Mouse (Mus musculus) stomach, embryonic 16.5 days (tissue): ENCODE measurements around the gene Ttll12. TPM values are rescaled to one million over a fixed set of nuclear protein-coding genes. Genes with fewer than 3 reads are reported as not detected.

Source experiments
- ATAC-seq: fragments of 200-750 bp; cut with Nextera tagmentation; 2 replicates; pipeline ENCODE4 v1.8.0; 2017; ENCODE audit warnings: moderate number of reproducible peaks, moderate TSS enrichment; ENCODE audit not compliant: insufficient read depth, low FRiP score
- H3K27ac ChIP-seq: fragments of 300-500 bp; sonication (generic); 2 replicates; pipeline ENCODE4 v1.5.1; 2014; ENCODE audit warnings: low read length
- H3K27me3 ChIP-seq: fragments of 300-500 bp; sonication (generic); 2 replicates; pipeline ENCODE4 v1.6.1; 2014; ENCODE audit warnings: low read length, control low read depth, mixed read lengths; ENCODE audit not compliant: control insufficient read depth, insufficient read depth
- H3K36me3 ChIP-seq: fragments of 300-500 bp; sonication (generic); 2 replicates; pipeline ENCODE4 v1.6.1; 2014; ENCODE audit warnings: low read length; ENCODE audit not compliant: control insufficient read depth, insufficient read depth
- H3K4me1 ChIP-seq: fragments of 300-500 bp; sonication (generic); 2 replicates; pipeline ENCODE4 v1.6.1; 2014; ENCODE audit warnings: low read length, control low read depth, mixed read lengths; ENCODE audit not compliant: control insufficient read depth, insufficient read depth
- H3K4me2 ChIP-seq: fragments of 300-500 bp; sonication (generic); 2 replicates; pipeline ENCODE4 v1.6.1; 2014; ENCODE audit warnings: low read depth, low read length, mixed read lengths
- H3K4me3 ChIP-seq: fragments of 300-500 bp; sonication (generic); replicated peaks from 2 replicates; pipeline ENCODE4 v1.5.1; 2014; ENCODE audit warnings: mild to moderate bottlenecking, low read length
- H3K9ac ChIP-seq: fragments of 300-500 bp; sonication (generic); 2 replicates; pipeline ENCODE4 v1.6.1; 2014; ENCODE audit warnings: low read length
- H3K9me3 ChIP-seq: fragments of 300-500 bp; sonication (generic); replicated peaks from 2 replicates; pipeline ENCODE4 v1.6.1; 2016; ENCODE audit warnings: low read length, control low read depth; ENCODE audit not compliant: control insufficient read depth
- WGBS: fragments of 180-500 bp; shearing (Covaris S2); extraction: QIAGEN DNeasy Blood & Tissue Kit; methylation state at CpG from one replicate; pipeline ENCODE4 v1.1.7; 2014; 5-methylcytosine and 5-hydroxymethylcytosine counted together
- polyA plus RNA-seq: library from polyadenylated mRNA; unstranded; fragments of >200 nt; fragmentation: Nextera tagmentation; extraction: Ambion mirVana; gene quantifications from 2 replicates; pipeline ENCODE4 v1.2.1, GENCODE M21; 2015

Gene Ttll12
- polyA plus RNA-seq, 1 experiment from 2014 or later: 32.2 TPM

DNA sequence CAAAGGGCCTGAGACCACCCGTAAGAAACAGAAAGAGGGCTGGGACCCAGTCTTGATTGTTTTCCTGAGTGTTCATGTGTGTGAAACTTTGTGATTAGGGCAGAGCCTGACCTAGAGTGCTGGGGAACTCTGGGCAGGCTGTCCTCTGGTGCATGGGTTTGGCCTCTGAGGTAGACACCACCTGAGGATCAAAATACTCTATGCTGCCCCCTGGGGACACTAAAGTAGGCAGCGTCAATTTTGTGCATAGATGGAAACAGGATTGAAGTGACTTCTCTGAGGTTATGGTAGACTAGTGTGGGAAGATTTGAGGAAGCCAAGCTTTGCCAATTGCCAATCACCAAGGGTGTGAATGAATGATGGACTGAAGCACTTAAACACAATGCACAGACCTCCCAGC, 24.3 kb downstream of the Ttll12 start:
- Histone ChIP-seq H3K4me3 (no peak overlapping the region), H3K4me2 (no peak overlapping the region), H3K36me3 (no peaks in the 10 kb centered on the region; the same call in 1 of the 2 replicates), H3K9ac (no peak overlapping the region), H3K4me1 (no peaks in the 10 kb centered on the region), H3K9me3 (no peaks in the 10 kb centered on the region), H3K27me3 (no peaks in the 10 kb centered on the region), H3K27ac (no peak overlapping the region)
- no peak for ATAC-seq
- WGBS: 69% methylated on average over 2 of the region's 2 CpGs

DNA sequence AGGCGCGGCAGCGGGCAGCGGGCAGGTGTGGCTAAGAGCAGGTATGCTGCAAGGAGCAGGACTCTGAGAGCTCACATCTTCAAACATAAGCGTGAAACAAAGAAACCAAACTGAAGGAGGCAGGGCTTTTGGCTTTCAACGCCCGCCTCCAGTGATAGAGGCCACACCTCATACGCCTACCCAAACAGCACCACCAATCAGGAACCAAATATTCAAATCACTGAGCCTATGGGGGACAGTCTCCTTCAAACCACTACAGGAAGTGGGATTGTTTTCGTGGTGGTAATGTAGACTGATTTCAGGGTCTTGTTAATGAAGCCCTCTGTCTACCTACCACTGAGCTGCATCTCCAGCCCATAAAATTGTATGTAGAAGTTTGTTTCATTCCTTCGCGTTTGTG, 25.3 kb downstream of the Ttll12 start:
- H3K9me3 ChIP-seq: no peaks in the 10 kb centered on the region
- no peaks in the 10 kb centered on the region for H3K27me3 ChIP-seq
- H3K4me2 ChIP-seq: no peak overlapping the region
- H3K4me1 ChIP-seq: no peaks in the 10 kb centered on the region
- no peak for ATAC-seq
- H3K36me3 ChIP-seq: no peaks in the 10 kb centered on the region; the same call in 1 of the 2 replicates
- no peak overlapping the region for H3K27ac ChIP-seq
- WGBS: 42% methylated on average over 11 of the region's 11 CpGs
- no peak overlapping the region for H3K4me3 ChIP-seq
- no peak overlapping the region for H3K9ac ChIP-seq

DNA sequence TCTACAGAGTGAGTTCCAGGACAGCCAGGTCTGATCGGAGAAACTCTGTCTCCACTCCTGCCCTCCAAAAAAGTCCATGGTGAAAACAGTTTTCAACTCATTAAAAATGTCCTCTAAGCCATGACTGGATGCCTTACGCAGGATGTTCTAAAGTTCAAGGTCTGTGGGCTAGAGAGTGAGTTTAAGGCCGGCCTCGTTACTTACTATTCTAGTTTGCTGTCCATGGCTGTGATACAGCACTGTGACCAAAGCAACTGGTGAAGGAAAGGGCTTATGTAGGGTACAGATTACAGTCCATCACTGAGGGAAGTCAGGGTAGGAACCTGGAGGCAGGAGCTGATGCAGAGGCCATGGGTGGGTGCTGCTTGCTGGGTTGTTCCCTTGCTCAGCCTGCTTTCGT, 26.4 kb downstream of the Ttll12 start:
- WGBS: 95% methylated on average over 5 of the region's 5 CpGs
- no peak overlapping the region for H3K4me3 ChIP-seq
- ATAC-seq: no peak

DNA sequence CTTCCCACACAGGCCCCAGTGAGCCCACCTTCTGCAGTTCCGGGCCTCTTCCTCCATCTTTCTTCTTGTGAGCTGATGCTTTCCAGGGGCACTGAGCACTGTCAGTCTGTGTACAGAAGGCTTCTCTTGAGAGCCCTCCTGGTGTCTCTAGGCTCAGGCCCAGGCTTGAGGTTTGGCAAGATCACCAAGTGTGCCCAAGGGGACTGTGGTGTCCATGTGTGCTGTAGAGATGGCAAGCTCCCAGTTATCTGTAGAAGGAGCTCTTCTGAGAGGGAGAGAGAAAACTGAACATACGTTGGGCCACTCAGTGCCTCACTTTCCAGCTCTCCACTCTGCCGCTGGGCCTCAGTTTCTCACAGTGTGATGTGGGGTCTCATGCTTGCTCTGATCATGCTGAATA, 27.2 kb downstream of the Ttll12 start:
- Histone ChIP-seq H3K27me3 (no peaks in the 10 kb centered on the region), H3K36me3 (no peaks in the 10 kb centered on the region), H3K9ac (no peak overlapping the region), H3K4me1 (peaks cover 12% of the 10 kb centered on the region), H3K27ac (no peak overlapping the region), H3K4me2 (no peak overlapping the region), H3K9me3 (no peaks in the 10 kb centered on the region), H3K4me3 (no peak overlapping the region)
- no peak for ATAC-seq
- 83% methylated on average over 3 of the region's 3 CpGs for WGBS

More for the DNA sequence above, 26.4 kb downstream of the Ttll12 start:
- no peak overlapping the region for H3K9ac ChIP-seq
- no peaks in the 10 kb centered on the region for H3K9me3 ChIP-seq
- H3K36me3 ChIP-seq: no peaks in the 10 kb centered on the region
- no peaks in the 10 kb centered on the region for H3K27me3 ChIP-seq
- peaks cover 5% of the 10 kb centered on the region for H3K4me1 ChIP-seq
- no peak overlapping the region for H3K4me2 ChIP-seq
- no peak overlapping the region for H3K27ac ChIP-seq

DNA sequence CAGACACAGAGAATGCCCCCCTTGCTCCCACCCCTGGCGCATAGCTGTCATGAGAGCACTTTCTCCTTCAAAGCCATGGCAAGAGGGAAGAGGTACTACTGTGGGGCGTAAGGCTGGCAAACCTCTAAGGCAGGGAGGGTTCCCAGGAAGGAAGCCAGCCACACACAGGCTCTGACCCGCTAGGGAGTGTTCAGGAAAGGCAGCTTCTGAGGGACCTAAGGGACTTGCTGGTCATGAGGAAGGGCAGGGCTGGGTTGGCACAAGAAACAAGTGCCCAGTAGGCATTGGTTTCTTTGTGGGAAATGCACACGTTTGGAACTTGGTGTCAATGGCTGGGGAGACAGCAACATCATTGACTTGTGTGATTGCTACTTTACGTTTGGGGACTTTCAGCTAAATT, 29.0 kb downstream of the Ttll12 start:
- no peak for ATAC-seq
- Histone ChIP-seq H3K4me1 (peaks cover 15% of the 10 kb centered on the region), H3K27ac (no peak overlapping the region), H3K9ac (no peak overlapping the region), H3K9me3 (no peaks in the 10 kb centered on the region), H3K4me2 (no peak overlapping the region), H3K4me3 (no peak overlapping the region), H3K36me3 (no peaks in the 10 kb centered on the region), H3K27me3 (no peaks in the 10 kb centered on the region)
- 71% methylated on average over 5 of the region's 5 CpGs for WGBS

DNA sequence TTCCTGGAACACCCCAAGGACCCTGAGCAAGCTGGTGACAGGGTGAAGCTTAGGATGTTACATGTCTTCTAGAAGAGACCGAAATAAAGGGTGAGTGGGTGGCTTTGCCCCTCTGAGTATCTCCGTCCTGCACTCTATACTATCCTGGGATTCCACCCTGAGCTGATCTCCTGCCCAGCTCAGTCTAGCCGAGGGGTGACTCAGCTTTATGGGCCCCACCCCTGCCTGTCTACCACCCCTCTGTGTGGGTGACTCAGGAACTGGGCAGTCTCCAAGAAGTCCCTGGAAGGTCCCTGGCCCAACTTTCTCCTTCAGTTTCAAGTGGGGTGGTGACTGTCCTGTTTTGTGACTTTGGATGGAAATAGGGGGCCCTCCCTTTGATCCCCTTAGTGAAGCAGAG, 29.5 kb downstream of the Ttll12 start:
- Histone ChIP-seq H3K9me3 (no peaks in the 10 kb centered on the region), H3K4me1 (peaks cover 15% of the 10 kb centered on the region), H3K27me3 (no peaks in the 10 kb centered on the region), H3K9ac (no peak overlapping the region), H3K36me3 (no peaks in the 10 kb centered on the region), H3K27ac (no peak overlapping the region), H3K4me3 (no peak overlapping the region), H3K4me2 (no peak overlapping the region)
- ATAC-seq: no peak
- WGBS: 73% methylated on average over 3 of the region's 3 CpGs

DNA sequence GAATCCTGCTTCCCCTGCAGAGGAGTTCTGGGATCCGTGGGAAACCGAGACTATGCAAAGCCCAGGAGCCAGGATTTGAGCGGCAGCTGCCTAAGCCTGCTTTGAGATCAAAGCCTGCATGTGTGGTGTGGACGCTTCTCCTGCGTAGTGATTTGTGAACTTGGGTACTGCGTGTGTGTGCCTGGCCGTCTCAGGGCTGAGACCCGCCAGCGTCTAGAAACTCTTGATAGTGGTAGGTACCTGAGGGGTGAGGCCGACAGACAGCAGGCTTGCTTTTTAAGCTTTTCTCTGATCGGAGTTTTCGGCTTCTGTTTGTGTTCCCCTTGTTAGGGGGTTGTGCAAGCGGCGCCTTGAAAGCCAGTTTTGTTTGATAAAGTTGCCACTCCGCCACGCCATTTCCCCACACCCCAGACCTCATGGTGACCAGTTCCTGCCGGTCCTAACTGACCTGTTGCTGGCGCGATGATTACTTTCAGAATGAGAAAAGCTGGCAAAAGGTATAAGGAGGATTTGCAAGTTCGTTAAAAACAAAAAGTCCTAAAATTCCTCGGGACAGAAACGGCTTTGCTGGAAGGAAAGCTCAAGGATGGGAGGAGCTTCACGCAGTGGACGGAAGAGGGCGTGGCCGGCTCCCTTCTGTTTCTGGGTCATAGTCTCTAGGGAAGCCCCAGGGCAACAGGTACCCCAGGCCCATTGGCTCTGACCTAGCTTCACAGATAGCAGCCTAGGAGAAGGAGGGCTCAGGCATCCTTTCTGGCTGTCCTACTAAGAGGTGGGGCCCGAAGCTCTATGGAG, 30.9 kb downstream of the Ttll12 start:
- 2% methylated on average over 27 of the region's 27 CpGs for WGBS
- Histone ChIP-seq H3K36me3 (no peaks in the 10 kb centered on the region), H3K4me3 (peak overlapping the region; percentile 52), H3K4me1 (peaks cover 15% of the 10 kb centered on the region), H3K9me3 (no peaks in the 10 kb centered on the region), H3K9ac (peak overlapping the region; percentile 71), H3K27ac (peak overlapping the region; percentile 77), H3K27me3 (no peaks in the 10 kb centered on the region), H3K4me2 (peak overlapping the region; percentile 95)
- ATAC-seq: peak; percentile 31; the same call in 1 of the 2 replicates

DNA sequence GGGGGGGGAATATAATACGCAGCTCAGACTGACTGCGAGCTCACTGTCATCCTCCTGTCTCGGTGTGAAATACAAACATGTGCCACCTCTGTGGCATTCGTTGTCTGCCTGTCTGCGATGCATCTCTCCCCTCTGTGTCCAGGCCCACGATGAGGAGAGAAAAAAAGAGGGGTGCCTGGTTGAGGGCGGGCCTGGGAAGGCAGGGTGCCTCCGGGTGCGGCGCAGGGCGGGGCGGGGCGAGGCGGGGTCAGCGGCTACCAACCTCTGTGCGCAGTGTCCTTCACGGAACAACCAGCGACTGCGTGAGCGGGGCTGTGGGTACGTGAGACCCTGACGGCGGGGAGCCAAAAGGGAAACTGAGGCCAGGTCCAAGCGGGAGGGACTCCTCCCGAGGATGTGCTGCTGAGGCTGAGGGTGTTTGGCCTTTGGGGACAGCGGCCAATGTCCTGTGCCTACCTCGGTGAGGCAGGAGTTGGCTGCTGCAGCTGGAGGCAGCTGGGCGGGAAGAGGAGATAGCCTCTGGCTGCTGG, 31.6 kb downstream of the Ttll12 start, which contains the start of the genes Tspo and Mcat:
TSS of gene Tspo (plus strand) at position 266 of the 530 bp plus-strand sequence.
TSS of gene Mcat (minus strand) at position 461 of the 530 bp plus-strand sequence.
- H3K27me3 ChIP-seq: no peaks in the 10 kb centered on the region
- H3K36me3 ChIP-seq: no peaks in the 10 kb centered on the region
- peak within 1 kb of the TSS; percentile 95 for H3K4me2 ChIP-seq
- WGBS: under 1% methylated on average over 28 of the region's 28 CpGs
- no peaks in the 10 kb centered on the region for H3K9me3 ChIP-seq
- H3K27ac ChIP-seq: peak within 1 kb of the TSS; percentile 77
- H3K4me1 ChIP-seq: peaks cover 15% of the 10 kb centered on the region
- peak within 1 kb of the TSS; percentile 52 for H3K4me3 ChIP-seq
- peak; percentile 77 for ATAC-seq
- H3K9ac ChIP-seq: peak within 1 kb of the TSS; percentile 71

DNA sequence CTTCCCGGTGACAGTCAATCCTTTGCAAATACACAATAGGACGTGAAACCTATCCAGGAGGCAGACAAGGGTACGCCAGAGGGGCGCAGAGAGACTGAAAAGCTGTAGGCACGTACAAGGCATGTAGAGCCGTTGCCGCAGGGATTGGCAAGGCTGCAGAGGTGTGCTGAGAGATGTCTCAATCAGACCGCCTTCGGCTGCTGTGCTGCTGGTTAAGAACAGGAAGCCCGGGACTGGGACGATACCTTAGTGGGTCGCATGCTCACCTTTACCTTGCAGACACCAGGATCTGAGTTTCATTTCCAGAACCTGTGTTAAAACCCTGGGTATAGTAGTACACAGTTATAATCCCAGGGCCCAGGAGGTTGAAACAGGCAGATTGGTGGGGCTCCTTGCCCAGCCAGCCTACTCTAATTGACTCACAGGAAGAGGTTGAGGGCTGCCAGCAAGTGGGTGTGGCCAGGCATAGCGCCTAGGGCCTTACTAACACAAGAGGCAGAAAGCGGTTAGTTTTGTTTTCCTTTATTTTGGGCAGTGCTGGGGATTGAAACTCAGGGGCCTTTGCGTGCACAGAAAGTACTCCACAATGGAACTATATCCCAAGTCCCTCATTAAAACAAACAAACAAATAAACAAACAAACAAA, 32.2 kb downstream of the Ttll12 start:
- peak overlapping the region; percentile 71; the same call in 1 of the 2 replicates for H3K9ac ChIP-seq
- WGBS: 26% methylated on average over 15 of the region's 15 CpGs

More for the DNA sequence above, 32.2 kb downstream of the Ttll12 start:
- no peaks in the 10 kb centered on the region for H3K9me3 ChIP-seq
- H3K27me3 ChIP-seq: no peaks in the 10 kb centered on the region
- ATAC-seq: peak; percentile 68; the same call in 1 of the 2 replicates
- H3K36me3 ChIP-seq: no peaks in the 10 kb centered on the region
- peak overlapping the region; percentile 95 for H3K4me2 ChIP-seq
- peak overlapping the region; percentile 52 for H3K4me3 ChIP-seq
- peaks cover 15% of the 10 kb centered on the region for H3K4me1 ChIP-seq
- H3K27ac ChIP-seq: peak overlapping the region; percentile 77
